Mouse (Mus musculus): ENCODE measurements around the gene Itpr2.

Gene Itpr2

GRCm38 (mm10) chr6:146501866-146502804, at the start of gene Itpr2:
Gene Itpr2 (minus strand): TSS chr6:146502223.
- peak; percentile 70 for DNase-seq

GRCm38 (mm10) chr6:146551326-146551725, 49.3 kb upstream of the Itpr2 start:
- no peak for DNase-seq

DNA sequence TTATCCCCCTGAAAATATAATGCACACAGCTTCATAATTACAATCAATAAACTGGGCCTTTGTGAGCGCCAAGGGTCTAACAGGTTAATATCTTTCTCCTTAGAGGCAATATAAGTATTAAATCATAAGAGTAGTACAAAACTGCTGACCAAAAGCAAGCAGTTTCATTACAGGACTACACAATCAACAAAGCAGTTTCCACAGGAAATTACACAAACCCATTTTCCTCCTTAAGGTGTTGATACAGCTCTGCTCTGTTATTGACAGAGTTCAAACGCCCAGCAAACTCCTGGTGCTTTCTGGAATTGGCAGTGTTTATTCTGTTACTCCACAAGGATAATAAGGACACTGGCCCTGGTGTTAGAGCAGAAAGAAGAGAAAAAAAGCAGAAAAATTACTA, 48.4 kb upstream of the Itpr2 start:
- DNase-seq: no peak

- no peak for DNase-seq
Observed at GRCm38 (mm10) chr6:146545289-146545865, 43.4 kb upstream of the Itpr2 start.

DNA sequence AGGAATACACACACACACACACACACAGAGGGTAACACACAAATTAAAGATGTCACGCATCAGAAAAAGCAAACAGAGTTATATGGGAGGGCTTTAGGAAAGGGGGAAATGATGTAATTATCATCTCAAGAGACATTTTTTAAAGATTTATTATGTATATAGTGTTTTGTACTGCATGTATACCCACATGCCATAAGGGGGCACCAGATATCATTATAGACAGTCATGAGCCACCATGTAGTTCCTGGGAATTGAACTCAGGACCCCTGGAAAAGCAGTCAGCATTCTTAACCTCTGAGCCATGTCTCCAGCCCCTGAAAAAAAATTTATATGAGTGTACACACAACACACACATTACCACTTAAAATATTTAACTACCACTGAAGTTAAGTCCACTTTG, 42.6 kb upstream of the Itpr2 start:
- DNase-seq: no peak

DNA sequence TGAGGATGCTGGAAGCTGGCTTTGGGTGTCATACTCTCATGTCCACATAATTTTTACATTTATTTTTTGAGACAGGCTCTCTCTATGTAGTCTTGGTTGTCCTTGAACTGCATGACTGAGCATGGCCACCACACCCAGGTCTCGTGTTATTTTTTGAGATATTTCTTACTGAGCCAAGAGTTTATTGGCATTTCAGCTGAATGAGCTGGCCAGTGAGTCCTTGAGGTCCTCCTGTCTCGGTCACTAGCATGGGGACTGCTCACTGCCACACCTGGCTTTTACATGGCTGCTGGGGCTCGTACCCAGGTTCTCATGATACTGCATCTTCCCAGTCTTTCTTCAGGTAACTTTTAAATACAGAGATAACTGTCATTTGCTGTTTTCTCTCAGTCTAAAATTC, 38.4 kb upstream of the Itpr2 start:
- DNase-seq: no peak

- no peak for DNase-seq
Observed at GRCm38 (mm10) chr6:146538661-146539060, 36.6 kb upstream of the Itpr2 start.

- no peak for DNase-seq
Observed at GRCm38 (mm10) chr6:146538071-146538470, 36.0 kb upstream of the Itpr2 start.

GRCm38 (mm10) chr6:146537111-146537510, 35.1 kb upstream of the Itpr2 start:
- DNase-seq: no peak

GRCm38 (mm10) chr6:146535501-146535900, 33.5 kb upstream of the Itpr2 start:
- DNase-seq: no peak

DNA sequence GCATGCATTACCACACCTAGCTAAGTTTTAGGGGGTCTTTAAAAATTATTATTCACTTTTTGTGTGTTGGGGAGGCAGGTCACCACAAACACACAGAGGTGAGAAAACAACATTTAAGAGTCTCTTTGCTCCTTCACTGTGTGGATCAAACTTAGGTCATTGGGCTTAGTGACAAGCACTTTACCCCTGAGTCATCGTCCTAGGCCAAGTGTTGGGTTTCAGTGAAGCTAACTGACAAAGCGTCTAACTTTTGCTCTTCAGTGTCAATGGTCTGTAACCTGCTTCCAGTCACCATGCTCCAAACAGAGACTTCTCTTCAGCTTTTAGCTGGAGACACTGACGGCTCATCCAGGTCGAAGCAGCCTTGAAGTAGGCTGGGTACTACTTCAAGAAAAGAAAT, 31.1 kb upstream of the Itpr2 start:
- no peak for DNase-seq

GRCm38 (mm10) chr6:146530769-146531168, 28.7 kb upstream of the Itpr2 start:
- DNase-seq: no peak

DNA sequence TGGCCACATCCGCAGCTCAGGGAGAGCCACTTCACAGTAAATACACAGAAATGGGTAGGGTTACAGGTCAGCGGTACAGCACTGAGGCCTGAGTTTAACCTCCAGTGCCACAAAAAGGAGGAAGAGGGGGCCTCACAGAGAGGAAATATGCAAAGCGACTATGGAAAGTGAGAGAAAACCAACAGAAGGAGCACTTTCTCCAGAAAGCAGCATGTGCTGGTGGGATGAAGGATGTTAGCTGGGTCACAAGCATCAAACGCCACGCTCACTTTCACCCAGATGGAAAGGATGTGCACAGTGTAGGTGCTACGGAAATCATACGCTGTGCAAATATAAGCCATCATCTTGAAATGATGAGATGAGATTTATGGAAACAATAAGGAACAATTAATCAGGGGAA, 28.3 kb upstream of the Itpr2 start:
- no peak for DNase-seq

GRCm38 (mm10) chr6:146527537-146527936, 25.5 kb upstream of the Itpr2 start:
- no peak for DNase-seq

DNA sequence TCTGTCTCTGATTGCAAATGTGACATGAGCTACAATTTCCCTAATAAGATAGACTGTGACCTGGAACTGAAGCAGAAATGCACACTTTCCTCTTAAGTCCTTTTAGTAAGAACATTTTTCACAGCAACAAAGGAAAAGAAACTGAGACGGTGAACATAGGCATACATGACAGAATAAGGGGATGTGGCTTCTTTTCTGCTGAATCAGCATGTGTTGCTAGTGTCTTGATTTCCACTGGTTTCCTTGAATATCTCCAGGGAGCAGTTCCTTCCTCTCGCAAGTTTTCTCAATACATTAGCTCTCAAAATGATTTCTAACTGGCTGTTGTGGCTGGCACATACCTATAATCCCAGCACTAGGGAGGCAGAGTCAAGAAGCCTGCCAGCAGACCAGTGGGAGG, 23.5 kb upstream of the Itpr2 start:
- no peak for DNase-seq

GRCm38 (mm10) chr6:146521456-146522245, 19.6 kb upstream of the Itpr2 start:
- no peak for DNase-seq

- no peak for DNase-seq
Observed at GRCm38 (mm10) chr6:146519019-146519418, 17.0 kb upstream of the Itpr2 start.

GRCm38 (mm10) chr6:146515936-146516335, 13.9 kb upstream of the Itpr2 start:
- no peak for DNase-seq

DNA sequence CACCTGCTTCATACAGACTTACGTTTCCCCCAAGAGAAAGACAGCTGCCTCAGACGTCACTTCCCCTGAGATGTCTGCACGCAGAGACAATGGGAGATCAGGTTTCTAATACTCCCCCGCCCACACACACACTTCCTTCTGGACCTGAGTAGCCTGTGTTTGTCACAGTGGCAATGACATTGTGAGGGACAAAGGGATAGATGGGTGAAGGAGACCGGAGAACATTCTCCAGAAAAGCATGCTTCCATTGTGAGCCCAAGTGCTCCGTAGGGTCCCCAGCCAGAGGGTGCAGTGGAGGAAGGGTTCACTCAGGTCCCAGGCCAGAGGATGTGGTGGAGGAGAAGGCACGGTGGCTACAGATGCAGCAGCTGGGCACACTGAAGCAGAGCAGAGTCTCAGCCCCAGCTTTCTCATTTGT, 12.5 kb upstream of the Itpr2 start:
- no peak for DNase-seq

DNA sequence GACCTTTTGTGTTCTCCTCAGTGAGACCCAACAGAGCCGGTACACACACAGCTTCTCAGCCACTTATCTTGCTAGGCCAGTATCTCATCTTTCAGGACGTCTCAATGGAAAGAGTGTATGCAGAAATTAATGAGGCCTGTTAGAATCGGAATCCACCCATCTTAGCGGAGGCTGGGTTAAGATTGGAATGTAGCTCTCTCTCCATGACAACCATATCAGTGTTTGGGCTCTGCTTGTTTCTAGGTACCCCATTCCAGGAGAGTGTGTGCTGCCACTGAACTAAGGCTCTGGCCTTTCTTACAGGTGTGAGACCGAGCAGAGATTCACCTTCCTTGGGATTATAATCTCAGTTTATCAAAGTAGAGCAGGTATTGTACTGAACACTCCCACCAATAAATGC, 11.9 kb upstream of the Itpr2 start:
- no peak for DNase-seq

DNA sequence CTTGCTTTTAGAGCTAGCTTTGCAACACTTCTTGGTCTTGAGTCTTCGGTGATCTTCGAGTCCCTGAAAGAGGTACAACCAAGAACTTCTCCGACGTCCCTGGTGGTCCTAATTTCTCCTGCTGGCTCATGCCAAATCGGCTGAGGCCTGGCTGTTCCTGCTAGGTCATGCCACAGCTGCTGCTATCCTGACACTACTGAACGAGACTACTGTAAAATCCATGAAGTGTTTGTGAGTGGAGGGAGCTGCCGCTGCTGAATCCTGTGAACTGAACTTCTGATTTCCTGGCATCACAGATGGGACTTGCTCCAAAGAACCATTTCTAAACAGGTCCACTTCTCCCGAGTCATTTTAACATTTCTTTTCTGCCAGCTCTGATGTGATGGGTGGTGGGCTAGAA, 11.4 kb upstream of the Itpr2 start:
- DNase-seq: no peak

DNA sequence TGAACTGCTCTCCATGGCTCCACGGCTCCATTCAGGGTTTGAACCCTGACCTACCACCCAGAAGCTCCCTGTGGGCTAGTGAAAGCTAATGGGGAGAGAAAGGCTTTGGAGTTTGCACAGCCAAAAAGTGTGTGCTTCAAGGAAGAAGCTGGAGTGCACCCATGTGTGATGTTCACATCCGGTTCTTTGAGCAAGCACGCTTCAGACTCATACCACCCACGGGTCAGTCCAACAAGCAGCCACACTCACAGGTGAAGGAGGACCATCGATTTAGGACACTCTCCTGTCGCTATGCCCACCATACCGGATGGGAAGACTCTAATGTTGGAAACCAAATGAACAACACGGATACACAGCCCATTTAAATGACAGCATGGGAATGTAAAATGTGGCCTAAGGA, 9.5 kb upstream of the Itpr2 start:
- DNase-seq: no peak

DNA sequence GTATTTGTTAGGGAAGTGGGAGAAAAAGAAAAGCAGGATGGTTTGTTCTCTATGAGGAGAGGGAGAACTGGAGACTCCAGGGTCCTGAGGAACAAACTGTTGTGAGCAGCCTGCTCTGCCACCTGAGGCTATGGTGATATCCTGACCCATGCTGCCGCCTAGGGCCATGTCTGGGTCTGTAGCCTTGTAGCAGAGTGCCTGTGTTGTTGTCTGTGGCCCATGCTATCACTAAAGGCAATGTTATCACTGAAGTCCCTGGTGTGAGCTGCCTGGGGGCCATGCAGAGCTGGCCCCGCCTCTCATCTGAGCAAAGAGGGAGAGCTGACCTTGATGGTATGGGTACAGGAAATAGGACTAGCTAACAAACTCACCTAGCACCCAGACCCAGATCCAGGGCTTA, 7.9 kb upstream of the Itpr2 start:
- no peak for DNase-seq

GRCm38 (mm10) chr6:146504459-146504858, 2.4 kb upstream of the Itpr2 start:
- no peak for DNase-seq
